Mouse (Mus musculus) MEL (cell line): ENCODE data around the gene H2-Ke6. TPM values are rescaled to one million over a fixed set of nuclear protein-coding genes. Genes with fewer than 3 reads are reported as not detected.

Experiments used
- DNase-seq: peaks from one replicate; pipeline ENCODE4 v3.0.0; 2011; ENCODE audit warnings: low read depth, low spot score
- H3K27ac ChIP-seq: 2 replicates; pipeline ENCODE4 v1.5.1; 2012; ENCODE audit warnings: low read depth, mild to moderate bottlenecking, control low read depth, low read length, moderate library complexity; ENCODE audit not compliant: control insufficient read depth
- H3K27me3 ChIP-seq, 2 experiments: fragments of 150-350 bp in 1 of 2; sonication (generic) in 1 of 2; 2 replicates each; pipeline ENCODE4 v1.6.1; 2012; ENCODE audit warnings: low read length in 2 of 2, mild to moderate bottlenecking in 2 of 2, improper control_type of control experiment in 1 of 2, moderate library complexity in 1 of 2; ENCODE audit not compliant: insufficient read depth in 2 of 2, control insufficient read depth in 1 of 2
- H3K36me3 ChIP-seq, 2 experiments: 2 replicates each; pipeline ENCODE4 v1.6.1; 2012 to 2014; ENCODE audit warnings: low read length in 2 of 2, improper control_type of control experiment in 1 of 2, inconsistent platforms in 1 of 2, mild to moderate bottlenecking in 1 of 2; ENCODE audit not compliant: insufficient read depth in 2 of 2, control insufficient read depth in 1 of 2
- H3K4me1 ChIP-seq, 2 experiments: fragments of 150-350 bp in 1 of 2; sonication (generic) in 1 of 2; 2 replicates each; pipeline ENCODE4 v1.6.1; 2012; ENCODE audit warnings: low read length in 2 of 2, improper control_type of control experiment in 1 of 2, mild to moderate bottlenecking in 1 of 2; ENCODE audit not compliant: insufficient read depth in 2 of 2, control insufficient read depth in 1 of 2
- H3K4me3 ChIP-seq, 2 experiments: fragments of 150-350 bp in 1 of 2; sonication (generic) in 1 of 2; 2 replicates each; pipeline ENCODE4 v1.5.1; 2012; ENCODE audit warnings: low read depth in 2 of 2, low read length in 2 of 2, mild to moderate bottlenecking in 2 of 2, moderate library complexity in 2 of 2, control low read depth in 1 of 2, improper control_type of control experiment in 1 of 2; ENCODE audit not compliant: control insufficient read depth in 1 of 2, insufficient read depth in 1 of 2
- H3K79me2 ChIP-seq: 2 replicates; pipeline ENCODE4 v1.6.1; 2012; ENCODE audit warnings: mild to moderate bottlenecking, low read length, moderate library complexity; ENCODE audit not compliant: control insufficient read depth, poor library complexity, insufficient read depth
- H3K9ac ChIP-seq: 2 replicates; pipeline ENCODE4 v1.6.1; 2012; ENCODE audit warnings: low read depth, mild to moderate bottlenecking, control low read depth, low read length, moderate library complexity; ENCODE audit not compliant: control insufficient read depth, poor library complexity, severe bottlenecking
- H3K9me3 ChIP-seq: fragments of 150-350 bp; sonication (generic); replicated peaks from 2 replicates; pipeline ENCODE4 v1.6.1; 2012; ENCODE audit warnings: mild to moderate bottlenecking, low read length, improper control_type of control experiment, moderate library complexity; ENCODE audit not compliant: insufficient read depth
- CHD1 ChIP-seq: IDR thresholded peaks from 2 replicates; pipeline ENCODE4 v1.6.1; 2012; ENCODE audit warnings: low read depth, mild to moderate bottlenecking, inconsistent platforms, low read length, improper control_type of control experiment
- CHD2 ChIP-seq: IDR thresholded peaks from 2 replicates; pipeline ENCODE4 v1.6.1; 2011; ENCODE audit warnings: low read length, improper control_type of control experiment
- CTCF ChIP-seq, 3 experiments: IDR thresholded peaks in 2 of 3; conservative IDR thresholded peaks in 1 of 3; 2 replicates each; pipeline ENCODE4 v1.5.1; 2011 to 2012; ENCODE audit warnings: low read length in 3 of 3, low read depth in 2 of 3, mild to moderate bottlenecking in 2 of 3, improper control_type of control experiment in 1 of 3, inconsistent platforms in 1 of 3, mixed read lengths in 1 of 3, moderate library complexity in 1 of 3; ENCODE audit not compliant: control insufficient read depth in 1 of 3, insufficient read depth in 1 of 3, poor library complexity in 1 of 3, severe bottlenecking in 1 of 3
- E2F4 ChIP-seq: IDR thresholded peaks from 2 replicates; pipeline ENCODE4 v1.6.1; 2011; ENCODE audit warnings: low read depth, low read length, improper control_type of control experiment, borderline replicate concordance
- ELF1 ChIP-seq: IDR thresholded peaks from 2 replicates; pipeline ENCODE4 v1.6.1; 2014; ENCODE audit warnings: low read depth, mild to moderate bottlenecking, inconsistent platforms, low read length, improper control_type of control experiment, moderate library complexity
- EP300 ChIP-seq, 2 experiments: IDR thresholded peaks; 2 replicates each; pipeline ENCODE4 v1.6.1; 2011; ENCODE audit warnings: improper control_type of control experiment in 2 of 2, low read length in 2 of 2, low read depth in 1 of 2, mild to moderate bottlenecking in 1 of 2
- ETS1 ChIP-seq: IDR thresholded peaks from 2 replicates; pipeline ENCODE4 v1.6.1; 2012; ENCODE audit warnings: low read depth, mild to moderate bottlenecking, inconsistent platforms, low read length, improper control_type of control experiment, moderate library complexity
- GABPA ChIP-seq: IDR thresholded peaks from 2 replicates; pipeline ENCODE4 v1.6.1; 2012; ENCODE audit warnings: low read depth, mild to moderate bottlenecking, inconsistent platforms, low read length, improper control_type of control experiment, moderate library complexity
- GATA1 ChIP-seq: IDR thresholded peaks from 2 replicates; pipeline ENCODE4 v1.6.1; 2011; ENCODE audit warnings: low read depth, low read length, improper control_type of control experiment
- HCFC1 ChIP-seq: IDR thresholded peaks from 2 replicates; pipeline ENCODE4 v1.6.1; 2012; ENCODE audit warnings: low read depth, mild to moderate bottlenecking, inconsistent platforms, low read length, improper control_type of control experiment, moderate library complexity
- JUND ChIP-seq: IDR thresholded peaks from 2 replicates; pipeline ENCODE4 v1.6.1; 2011; ENCODE audit warnings: low read depth, mild to moderate bottlenecking, improper control_type of control experiment, low read length
- KAT2A ChIP-seq: conservative IDR thresholded peaks from 2 replicates; pipeline ENCODE4 v1.6.1; 2012; ENCODE audit warnings: low read depth, low read length, improper control_type of control experiment, inconsistent platforms
- MAFK ChIP-seq: IDR thresholded peaks from 2 replicates; pipeline ENCODE4 v1.6.1; 2011; ENCODE audit warnings: low read depth, mild to moderate bottlenecking, low read length, improper control_type of control experiment, borderline replicate concordance
- MAX ChIP-seq: IDR thresholded peaks from 2 replicates; pipeline ENCODE4 v1.6.1; 2011; ENCODE audit warnings: low read length, improper control_type of control experiment
- MAZ ChIP-seq: IDR thresholded peaks from 2 replicates; pipeline ENCODE4 v1.6.1; 2012; ENCODE audit warnings: low read depth, mild to moderate bottlenecking, inconsistent platforms, low read length, improper control_type of control experiment
- MEF2A ChIP-seq: IDR thresholded peaks from 2 replicates; pipeline ENCODE4 v1.6.1; 2014; ENCODE audit warnings: low read depth, mild to moderate bottlenecking, inconsistent platforms, low read length, improper control_type of control experiment; ENCODE audit not compliant: poor library complexity, insufficient replicate concordance, severe bottlenecking; ENCODE audit errors: extremely low read depth
- MXI1 ChIP-seq: IDR thresholded peaks from 2 replicates; pipeline ENCODE4 v1.6.1; 2011; ENCODE audit warnings: mild to moderate bottlenecking, low read depth, low read length, improper control_type of control experiment
- MYB ChIP-seq: IDR thresholded peaks from 2 replicates; pipeline ENCODE4 v1.6.1; 2011; ENCODE audit warnings: mild to moderate bottlenecking, low read depth, low read length, improper control_type of control experiment
- MYC ChIP-seq: IDR thresholded peaks from 2 replicates; pipeline ENCODE4 v1.6.1; 2011; ENCODE audit warnings: low read depth, mild to moderate bottlenecking, low read length, improper control_type of control experiment, moderate library complexity
- NELFE ChIP-seq: IDR thresholded peaks from 2 replicates; pipeline ENCODE4 v1.6.1; 2011; ENCODE audit warnings: low read depth, low read length, improper control_type of control experiment
- NRF1 ChIP-seq: IDR thresholded peaks from 2 replicates; pipeline ENCODE4 v1.6.1; 2014; ENCODE audit warnings: low read depth, mild to moderate bottlenecking, inconsistent platforms, low read length, improper control_type of control experiment, moderate library complexity; ENCODE audit not compliant: poor library complexity, insufficient read depth, severe bottlenecking
- POLR2A ChIP-seq, 2 experiments: IDR thresholded peaks; 2 replicates each; pipeline ENCODE4 v1.6.1; 2011 to 2012; ENCODE audit warnings: low read length in 2 of 2, mild to moderate bottlenecking in 2 of 2, control low read depth in 1 of 2, improper control_type of control experiment in 1 of 2, low read depth in 1 of 2, moderate library complexity in 1 of 2; ENCODE audit not compliant: control insufficient read depth in 1 of 2, insufficient read depth in 1 of 2, poor library complexity in 1 of 2
- POLR2AphosphoS2 ChIP-seq: IDR thresholded peaks from 2 replicates; pipeline ENCODE4 v1.6.1; 2011; ENCODE audit warnings: low read length, improper control_type of control experiment
- POLR2AphosphoS5 ChIP-seq: IDR thresholded peaks from 2 replicates; pipeline ENCODE4 v1.6.1; 2012; ENCODE audit warnings: low read depth, borderline replicate concordance, mild to moderate bottlenecking, inconsistent platforms, low read length, moderate library complexity, mixed read lengths
- RAD21 ChIP-seq: IDR thresholded peaks from 2 replicates; pipeline ENCODE4 v1.6.1; 2011; ENCODE audit warnings: mild to moderate bottlenecking, low read depth, low read length, improper control_type of control experiment
- RCOR1 ChIP-seq: IDR thresholded peaks from 2 replicates; pipeline ENCODE4 v1.6.1; 2012; ENCODE audit warnings: low read depth, mild to moderate bottlenecking, inconsistent platforms, low read length, improper control_type of control experiment
- SIN3A ChIP-seq: IDR thresholded peaks from 2 replicates; pipeline ENCODE4 v1.6.1; 2012; ENCODE audit warnings: low read length, improper control_type of control experiment, inconsistent platforms
- SMC3 ChIP-seq: IDR thresholded peaks from 2 replicates; pipeline ENCODE4 v1.6.1; 2011; ENCODE audit warnings: low read depth, low read length, improper control_type of control experiment
- TAL1 ChIP-seq: IDR thresholded peaks from 2 replicates; pipeline ENCODE4 v1.6.1; 2012; ENCODE audit warnings: mild to moderate bottlenecking, inconsistent platforms, low read length, moderate library complexity, mixed read lengths
- TBP ChIP-seq: IDR thresholded peaks from 2 replicates; pipeline ENCODE4 v1.8.0; 2011; ENCODE audit warnings: low read depth, low read length, improper control_type of control experiment
- TCF12 ChIP-seq: IDR thresholded peaks from 2 replicates; pipeline ENCODE4 v1.6.1; 2014; ENCODE audit warnings: low read depth, mild to moderate bottlenecking, inconsistent platforms, low read length, improper control_type of control experiment, moderate library complexity
- UBTF ChIP-seq: IDR thresholded peaks from 2 replicates; pipeline ENCODE4 v1.6.1; 2012; ENCODE audit warnings: low read depth, mild to moderate bottlenecking, inconsistent platforms, low read length, improper control_type of control experiment, moderate library complexity, borderline replicate concordance; ENCODE audit not compliant: insufficient read depth
- USF2 ChIP-seq, 2 experiments: IDR thresholded peaks; 2 replicates each; pipeline ENCODE4 v1.6.1; 2011 to 2012; ENCODE audit warnings: improper control_type of control experiment in 2 of 2, low read length in 2 of 2, borderline replicate concordance in 1 of 2, inconsistent platforms in 1 of 2, low read depth in 1 of 2, mild to moderate bottlenecking in 1 of 2; ENCODE audit not compliant: insufficient read depth in 1 of 2
- ZC3H11A ChIP-seq: IDR thresholded peaks from 2 replicates; pipeline ENCODE4 v1.6.1; 2012; ENCODE audit warnings: low read depth, mild to moderate bottlenecking, inconsistent platforms, low read length, improper control_type of control experiment
- ZKSCAN1 ChIP-seq: IDR thresholded peaks from 2 replicates; pipeline ENCODE4 v1.6.1; 2012; ENCODE audit warnings: low read depth, mild to moderate bottlenecking, inconsistent platforms, low read length, improper control_type of control experiment, moderate library complexity
- ZMIZ1 ChIP-seq: IDR thresholded peaks from 2 replicates; pipeline ENCODE4 v1.6.1; 2012; ENCODE audit warnings: low read depth, mild to moderate bottlenecking, inconsistent platforms, low read length, improper control_type of control experiment, moderate library complexity
- ZNF384 ChIP-seq: IDR thresholded peaks from 2 replicates; pipeline ENCODE4 v1.6.1; 2012; ENCODE audit warnings: low read depth, mild to moderate bottlenecking, inconsistent platforms, low read length, improper control_type of control experiment
- polyA plus RNA-seq, 2 experiments: library from polyadenylated mRNA; stranded (reverse) in 1 of 2; unstranded in 1 of 2; fragments of >175 nt in 1 of 2; fragments of >200 nt in 1 of 2; gene quantifications; 2 replicates each; pipeline versions ENCODE4 v1.2.1 to v1.2.4; 2012; ENCODE audit warnings: low replicate concordance in 2 of 2, low read depth in 1 of 2; ENCODE audit not compliant: insufficient read length in 2 of 2, insufficient read depth in 1 of 2, missing spikeins in 1 of 2
- total RNA-seq: library from RNA; depleted of rRNA; stranded (reverse); fragments of 300-350 nt; gene quantifications from 2 replicates; pipeline ENCODE4 v1.2.3, GENCODE M21; 2012

Gene H2-Ke6
- total and polyA plus RNA-seq, 3 experiments = 24.1 to 34.4 TPM; not detected in 1

DNA sequence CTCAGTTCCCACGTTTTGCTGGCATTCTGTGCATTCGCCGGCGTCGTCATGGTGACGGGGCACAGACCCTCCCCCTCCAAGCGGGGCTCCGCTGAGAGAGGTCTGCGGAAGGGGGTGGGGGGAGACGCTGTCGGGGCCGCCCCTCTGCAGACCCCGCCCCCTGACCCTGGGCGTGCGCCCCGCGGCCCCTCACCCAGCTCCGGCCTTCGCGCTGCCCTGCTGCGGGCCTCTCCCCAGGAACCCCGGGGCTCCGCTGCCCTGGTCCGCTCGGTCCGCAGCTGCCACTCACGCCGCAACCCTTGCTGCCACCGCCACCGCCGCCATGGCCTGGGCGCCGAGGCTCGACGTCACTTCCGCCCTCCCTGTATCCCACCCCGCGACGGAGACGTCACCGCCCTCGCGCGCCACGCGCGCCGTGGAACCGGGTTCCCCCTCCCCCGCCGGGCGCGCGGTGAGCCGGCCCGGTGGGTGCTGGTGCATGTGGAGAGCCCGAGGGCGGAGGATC lies 3.5 kb downstream of the H2-Ke6 start, which contains the start of gene Ring1:
Gene Ring1, minus strand, starts transcription at position 364 of the 505 bp plus-strand sequence.
- Histone ChIP-seq H3K4me3 (peak within 1 kb of the TSS; percentile 90 to 96), H3K9ac (peak within 1 kb of the TSS; percentile 96), H3K27me3 (no peaks in the 10 kb centered on the region), H3K9me3 (no peaks in the 10 kb centered on the region), H3K4me1 (peaks cover 0 to 20% of the 10 kb centered on the region in 2 experiments; a peak in 2 of 4 replicates), H3K79me2 (peaks cover 17% of the 10 kb centered on the region), H3K36me3 (peaks cover 3 to 7% of the 10 kb centered on the region in 2 experiments; a peak in 3 of 4 replicates), H3K27ac (peak within 1 kb of the TSS; percentile 69)
- peak; percentile 84 for DNase-seq
- TF ChIP-seq ZMIZ1 (peak; percentile 22; the same call in 1 of the 2 replicates), TCF12 (0 out of 2 replicates have a peak, but pooled peaks have one; percentile 38), RAD21 (no peak), MYB (no peak), TBP (0 out of 2 replicates have a peak, but pooled peaks have one; percentile 17), POLR2AphosphoS2 (peak; percentile 88), GABPA (no peak), CHD1 (no peak), CTCF (IDR thresholded peaks at IDR 0.05 in 2 of 3, conservative IDR thresholded peaks at IDR 0.05 in 1 of 3; ENCODE audit: control insufficient read depth in 1 of 3, insufficient read depth in 1 of 3, low read depth in 2 of 3, low read length in 3 of 3, poor library complexity in 1 of 3, severe bottlenecking in 1 of 3) (no peak), HCFC1 (peak; percentile 81), E2F4 (no peak; the same call in 1 of the 2 replicates), TAL1 (no peak), SMC3 (no peak), GATA1 (no peak), USF2 (IDR thresholded peaks at IDR 0.05; ENCODE audit: borderline replicate concordance in 1 of 2, insufficient read depth in 1 of 2, low read depth in 1 of 2, low read length in 2 of 2) (no peak), ZNF384 (no peak), MXI1 (no peak; the same call in none of the 2 replicates), EP300 (IDR thresholded peaks at IDR 0.05; ENCODE audit: low read depth in 1 of 2, low read length in 2 of 2) (0 out of 4 replicates have a peak, but pooled peaks of 1 of the 2 experiments have one; percentile 19), POLR2A (IDR thresholded peaks at IDR 0.05; ENCODE audit: control insufficient read depth in 1 of 2, insufficient read depth in 1 of 2, low read depth in 1 of 2, low read length in 2 of 2, poor library complexity in 1 of 2) (peak; percentile 89 to 90; a peak in 3 of 4 replicates), MEF2A (no peak), RCOR1 (no peak), JUND (no peak), ZKSCAN1 (no peak), NRF1 (no peak), UBTF (no peak), KAT2A (no peak; the same call in 1 of the 2 replicates), MYC (0 out of 2 replicates have a peak, but pooled peaks have one; percentile 73), CHD2 (no peak; the same call in 1 of the 2 replicates), ZC3H11A (no peak), SIN3A (peak; percentile 80), NELFE (peak; percentile 75), MAZ (peak; percentile 19), MAFK (no peak), ELF1 (no peak), POLR2AphosphoS5 (no peak), MAX (peak; percentile 83), ETS1 (no peak)
